Mouse (Mus musculus) myocyte (in vitro differentiated cells): Measurements from ENCODE around the gene Adgrb3. TPM values are rescaled to one million over a fixed set of nuclear protein-coding genes. Genes with fewer than 3 reads are reported as not detected.

Experiments
- H3K27me3 ChIP-seq: one replicate; pipeline ENCODE4 v1.6.1; 2011; ENCODE audit not compliant: control insufficient read depth, insufficient read depth, insufficient read length
- H3K36me3 ChIP-seq: one replicate; pipeline ENCODE4 v1.6.1; 2011; ENCODE audit not compliant: control insufficient read depth, insufficient read depth
- H3K4me2 ChIP-seq: one replicate; pipeline ENCODE4 v1.6.1; 2011; ENCODE audit warnings: low read depth, control low read depth
- H3K4me3 ChIP-seq: one replicate; pipeline ENCODE4 v1.5.1; 2011; ENCODE audit warnings: mild to moderate bottlenecking, control low read depth, moderate library complexity
- H3K79me2 ChIP-seq: one replicate; pipeline ENCODE4 v1.6.1; 2011; ENCODE audit not compliant: control insufficient read depth, insufficient read depth
- H3ac ChIP-seq: one replicate; pipeline ENCODE4 v1.6.1; 2011; ENCODE audit not compliant: control insufficient read depth, insufficient read length
- CEBPB ChIP-seq: IDR thresholded peaks from 2 replicates; pipeline ENCODE4 v1.6.1; 2011; ENCODE audit warnings: mild to moderate bottlenecking, moderate library complexity; ENCODE audit not compliant: poor library complexity, insufficient read depth, severe bottlenecking
- E2F4 ChIP-seq: IDR thresholded peaks from one replicate; pipeline ENCODE4 v1.6.1; 2011; ENCODE audit warnings: mild to moderate bottlenecking, control low read depth, moderate library complexity; ENCODE audit not compliant: insufficient read depth
- MAX ChIP-seq: IDR thresholded peaks from one replicate; pipeline ENCODE4 v1.6.1; 2011; ENCODE audit warnings: low read depth, mild to moderate bottlenecking, control low read depth
- MYOD1 ChIP-seq, 3 experiments: IDR thresholded peaks; one replicate each; pipeline ENCODE4 v1.6.1; 2011; ENCODE audit warnings: control low read depth in 2 of 3, low read depth in 2 of 3, mild to moderate bottlenecking in 2 of 3, moderate library complexity in 1 of 3; ENCODE audit not compliant: insufficient read length in 2 of 3, control insufficient read depth in 1 of 3
- MYOG ChIP-seq, 3 experiments: IDR thresholded peaks; one replicate each; pipeline ENCODE4 v1.6.1; 2011; ENCODE audit warnings: control low read depth in 2 of 3, low read depth in 2 of 3, mild to moderate bottlenecking in 2 of 3; ENCODE audit not compliant: insufficient read length in 2 of 3, control insufficient read depth in 1 of 3, insufficient read depth in 1 of 3
- POLR2A ChIP-seq: IDR thresholded peaks from one replicate; pipeline ENCODE4 v1.6.1; 2011; ENCODE audit warnings: low read depth, mild to moderate bottlenecking, control low read depth, moderate library complexity; ENCODE audit not compliant: insufficient read length
- POLR2AphosphoS2 ChIP-seq: IDR thresholded peaks from one replicate; pipeline ENCODE4 v1.6.1; 2011; ENCODE audit warnings: low read depth, control low read depth; ENCODE audit not compliant: insufficient read length
- REST ChIP-seq: IDR thresholded peaks from one replicate; pipeline ENCODE4 v1.6.1; 2011; ENCODE audit warnings: mild to moderate bottlenecking, control low read depth, moderate library complexity; ENCODE audit not compliant: insufficient read depth, insufficient read length
- SRF ChIP-seq: IDR thresholded peaks from one replicate; pipeline ENCODE4 v1.6.1; 2011; ENCODE audit warnings: low read depth; ENCODE audit not compliant: control insufficient read depth, insufficient read length
- TCF12 ChIP-seq: IDR thresholded peaks from one replicate; pipeline ENCODE4 v1.6.1; 2011; ENCODE audit warnings: mild to moderate bottlenecking, control low read depth; ENCODE audit not compliant: poor library complexity, insufficient read depth, severe bottlenecking
- USF1 ChIP-seq: IDR thresholded peaks from one replicate; pipeline ENCODE4 v1.6.1; 2011; ENCODE audit warnings: low read depth, mild to moderate bottlenecking, control low read depth, moderate library complexity
- polyA plus RNA-seq: library from polyadenylated mRNA; unstranded; fragments of >200 nt; fragmentation: generic; extraction: Trizol; gene quantifications from one replicate; pipeline ENCODE4 v1.2.1, GENCODE M21; 2012; ENCODE audit warnings: missing spikeins

The Adgrb3 gene
- polyA plus RNA-seq, 1 experiment = not detected

DNA sequence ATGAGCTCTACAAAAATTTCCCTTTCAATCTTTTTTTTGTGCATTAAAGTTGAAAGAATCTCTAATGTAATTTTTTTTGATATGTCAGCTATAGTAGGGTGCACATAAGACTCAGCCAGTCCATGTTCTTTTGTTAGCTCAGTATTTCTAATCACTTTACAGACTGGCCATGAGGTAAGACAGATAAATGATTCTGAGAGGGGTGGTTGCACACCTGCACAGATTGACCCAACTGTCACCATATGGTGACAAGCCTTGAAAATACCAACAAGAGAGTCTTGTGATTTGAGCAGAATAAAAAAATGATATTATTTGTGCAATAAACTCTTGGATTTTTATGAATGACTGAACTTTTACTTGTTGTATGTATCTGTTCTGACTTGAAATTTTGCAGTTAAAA is 74.2 kb downstream of the Adgrb3 start:
- H3ac ChIP-seq = no peak overlapping the region
- H3K79me2 ChIP-seq = no peaks in the 10 kb centered on the region
- TF ChIP-seq POLR2A (no peak), E2F4 (no peak), CEBPB (no peak)
- H3K27me3 ChIP-seq = no peaks in the 10 kb centered on the region
- H3K4me3 ChIP-seq = no peak overlapping the region
- no peak overlapping the region for H3K4me2 ChIP-seq
- no peaks in the 10 kb centered on the region for H3K36me3 ChIP-seq

DNA sequence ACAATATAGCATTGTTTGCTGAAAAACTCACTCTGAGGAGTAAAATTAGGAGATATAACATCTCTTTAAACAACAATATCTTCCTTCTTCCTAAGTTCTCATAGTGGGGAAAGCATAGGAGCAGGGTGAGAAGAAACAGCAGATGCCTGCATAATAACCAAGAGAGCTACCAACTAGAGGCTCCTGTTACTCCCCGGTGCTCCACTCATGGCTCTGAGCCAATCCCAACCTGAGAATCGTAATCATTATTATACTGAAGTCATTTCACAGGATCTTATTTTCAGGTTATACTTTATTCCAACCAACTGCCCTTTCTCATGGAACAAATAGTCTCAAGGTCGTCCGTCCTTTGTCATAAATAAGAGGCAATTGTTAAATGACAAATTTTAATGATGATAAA is 75.0 kb downstream of the Adgrb3 start:
- no peaks in the 10 kb centered on the region for H3K79me2 ChIP-seq
- no peaks in the 10 kb centered on the region for H3K36me3 ChIP-seq
- no peak overlapping the region for H3K4me2 ChIP-seq
- TF ChIP-seq POLR2AphosphoS2 = no peak
- no peak for TF ChIP-seq POLR2A
- TF ChIP-seq MAX = no peak
- TF ChIP-seq REST = no peak
- TF ChIP-seq TCF12 = no peak
- no peak for TF ChIP-seq USF1
- H3K27me3 ChIP-seq = no peaks in the 10 kb centered on the region
- no peak overlapping the region for H3ac ChIP-seq
- no peak overlapping the region for H3K4me3 ChIP-seq

- H3ac ChIP-seq = no peak overlapping the region
- H3K36me3 ChIP-seq = no peaks in the 10 kb centered on the region
- no peaks in the 10 kb centered on the region for H3K79me2 ChIP-seq
- TF ChIP-seq POLR2AphosphoS2 = no peak
- no peak for TF ChIP-seq USF1
- no peak for TF ChIP-seq MAX
- H3K27me3 ChIP-seq = no peaks in the 10 kb centered on the region
- H3K4me3 ChIP-seq = no peak overlapping the region
- H3K4me2 ChIP-seq = no peak overlapping the region
Observed at GRCm38 (mm10) chr1:25745575-25745974, 83.9 kb downstream of the Adgrb3 start.

DNA sequence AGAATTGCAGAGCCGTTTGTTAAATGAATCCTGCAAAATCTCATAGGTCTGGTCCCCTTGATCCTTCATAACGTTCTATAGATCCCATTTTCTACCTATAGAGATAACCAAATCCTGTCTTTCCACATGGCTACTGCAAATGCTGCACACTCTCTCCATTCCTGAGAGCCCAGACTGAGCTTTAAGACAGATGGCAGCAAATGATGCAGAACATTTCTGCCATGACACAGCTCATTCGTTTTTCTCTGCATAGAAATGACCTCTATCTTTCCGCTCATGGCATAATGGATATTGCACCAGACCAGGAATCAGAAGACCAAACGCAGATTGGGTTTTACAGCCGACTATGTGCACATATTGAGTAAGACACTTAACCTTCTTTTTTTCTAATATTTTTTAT is 84.8 kb downstream of the Adgrb3 start:
- no peaks in the 10 kb centered on the region for H3K79me2 ChIP-seq
- no peak overlapping the region for H3ac ChIP-seq
- H3K4me2 ChIP-seq = no peak overlapping the region
- H3K36me3 ChIP-seq = no peaks in the 10 kb centered on the region
- no peak overlapping the region for H3K4me3 ChIP-seq
- TF ChIP-seq TCF12 (no peak), MYOG (IDR thresholded peaks at IDR 0.05; ENCODE audit: control insufficient read depth in 1 of 3, insufficient read depth in 1 of 3, insufficient read length in 2 of 3, low read depth in 2 of 3) (no peak), USF1 (no peak), POLR2A (no peak), MYOD1 (IDR thresholded peaks at IDR 0.05; ENCODE audit: control insufficient read depth in 1 of 3, insufficient read length in 2 of 3, low read depth in 2 of 3) (no peak), E2F4 (no peak), POLR2AphosphoS2 (no peak)
- H3K27me3 ChIP-seq = no peaks in the 10 kb centered on the region

DNA sequence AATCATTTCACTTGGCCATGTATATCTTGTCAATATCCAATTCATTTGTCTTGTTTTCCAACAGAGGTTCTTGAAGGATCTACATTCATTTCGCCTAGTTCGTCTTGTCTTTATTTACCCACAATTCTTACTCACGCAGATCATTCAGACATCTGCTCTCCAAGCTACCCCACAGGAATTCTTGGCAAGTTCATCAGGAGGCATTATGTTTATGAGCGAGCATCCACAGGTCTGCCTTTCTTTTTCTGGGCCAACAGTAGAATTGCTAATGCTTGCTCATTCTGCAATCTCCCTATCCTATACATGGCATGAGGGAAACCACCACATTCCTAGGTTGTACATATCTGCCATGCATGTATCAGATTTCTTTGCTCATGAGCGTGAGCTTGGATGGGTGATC is 99.7 kb downstream of the Adgrb3 start:
- Histone ChIP-seq H3K79me2 (no peaks in the 10 kb centered on the region), H3K27me3 (no peaks in the 10 kb centered on the region), H3K4me3 (no peak overlapping the region), H3K4me2 (no peak overlapping the region), H3ac (no peak overlapping the region), H3K36me3 (no peaks in the 10 kb centered on the region)
- TF ChIP-seq E2F4 = no peak
- TF ChIP-seq MYOD1 (IDR thresholded peaks at IDR 0.05; ENCODE audit: control insufficient read depth in 1 of 3, insufficient read length in 2 of 3, low read depth in 2 of 3) = no peak
- no peak for TF ChIP-seq USF1
- TF ChIP-seq TCF12 = no peak

DNA sequence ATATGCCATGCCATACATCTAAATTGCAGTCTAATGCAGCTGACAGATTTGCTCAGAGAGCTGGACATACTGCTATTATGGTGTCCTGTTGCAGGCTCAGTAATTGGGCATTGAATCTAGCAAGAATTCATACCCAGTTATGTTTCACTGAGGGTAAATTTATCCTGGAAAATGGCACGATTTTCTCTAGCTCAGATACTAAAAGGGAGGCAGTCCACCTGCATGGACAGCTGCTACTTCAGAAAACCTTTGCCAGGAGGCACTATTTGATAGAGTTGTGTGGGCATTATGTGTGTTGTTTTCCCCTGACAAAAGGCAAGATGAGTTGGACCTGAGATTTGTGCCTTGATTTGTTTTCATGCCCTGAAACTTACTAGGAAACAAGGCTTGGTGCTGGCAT is 118.0 kb downstream of the Adgrb3 start:
- Histone ChIP-seq H3K27me3 (no peaks in the 10 kb centered on the region), H3K36me3 (no peaks in the 10 kb centered on the region), H3K4me3 (no peak overlapping the region), H3K4me2 (no peak overlapping the region), H3ac (no peak overlapping the region), H3K79me2 (no peaks in the 10 kb centered on the region)
- TF ChIP-seq TCF12 (no peak), POLR2A (no peak), USF1 (no peak), SRF (no peak), CEBPB (no peak), REST (no peak), MAX (no peak), POLR2AphosphoS2 (no peak), MYOD1 (IDR thresholded peaks at IDR 0.05; ENCODE audit: control insufficient read depth in 1 of 3, insufficient read length in 2 of 3, low read depth in 2 of 3) (no peak), E2F4 (no peak), MYOG (IDR thresholded peaks at IDR 0.05; ENCODE audit: control insufficient read depth in 1 of 3, insufficient read depth in 1 of 3, insufficient read length in 2 of 3, low read depth in 2 of 3) (no peak)
